Mouse (Mus musculus) heart, embryonic 14.5 days (tissue): ENCODE measurements around the gene Tle2. TPM values are rescaled to one million over a fixed set of nuclear protein-coding genes. Genes with fewer than 3 reads are reported as not detected.

ENCODE experiments used
- ATAC-seq: fragments of 200-750 bp; cut with Nextera tagmentation; 2 replicates; pipeline ENCODE4 v1.8.0; 2017; ENCODE audit warnings: low read depth, moderate TSS enrichment; ENCODE audit not compliant: insufficient number of reproducible peaks, insufficient read depth, low FRiP score
- H3K27ac ChIP-seq, 2 experiments: fragments of 200-500 bp in 1 of 2; fragments of 300-500 bp in 1 of 2; sonication (generic) in 1 of 2; replicated peaks in 1 of 2; 2 replicates each; pipeline ENCODE4 v1.5.1; 2012 to 2014; ENCODE audit warnings: low read depth in 2 of 2, low read length in 2 of 2, control low read depth in 1 of 2, mild to moderate bottlenecking in 1 of 2, mixed read lengths in 1 of 2; ENCODE audit not compliant: control insufficient read depth in 1 of 2, insufficient read depth in 1 of 2
- H3K27me3 ChIP-seq: fragments of 300-500 bp; sonication (generic); 2 replicates; pipeline ENCODE4 v1.6.1; 2014; ENCODE audit warnings: mild to moderate bottlenecking, low read length, control low read depth; ENCODE audit not compliant: control insufficient read depth, insufficient read depth
- H3K36me3 ChIP-seq: fragments of 300-500 bp; sonication (generic); 2 replicates; pipeline ENCODE4 v1.6.1; 2014; ENCODE audit warnings: mild to moderate bottlenecking, control low read depth, low read length, mixed read lengths; ENCODE audit not compliant: control insufficient read depth, insufficient read depth
- H3K4me1 ChIP-seq, 2 experiments: fragments of 200-500 bp in 1 of 2; fragments of 300-500 bp in 1 of 2; sonication (generic) in 1 of 2; 2 replicates each; pipeline ENCODE4 v1.6.1; 2012 to 2014; ENCODE audit warnings: low read length in 2 of 2, control low read depth in 1 of 2, mixed read lengths in 1 of 2; ENCODE audit not compliant: control insufficient read depth in 2 of 2, insufficient read depth in 2 of 2
- H3K4me2 ChIP-seq: fragments of 300-500 bp; sonication (generic); 2 replicates; pipeline ENCODE4 v1.6.1; 2014; ENCODE audit warnings: mild to moderate bottlenecking, low read length
- H3K4me3 ChIP-seq, 2 experiments: fragments of 200-500 bp in 1 of 2; fragments of 300-500 bp in 1 of 2; sonication (generic) in 1 of 2; 2 replicates each; pipeline ENCODE4 v1.5.1; 2012 to 2014; ENCODE audit warnings: low read length in 2 of 2, mild to moderate bottlenecking in 2 of 2, control low read depth in 1 of 2, low read depth in 1 of 2, moderate library complexity in 1 of 2; ENCODE audit not compliant: control insufficient read depth in 1 of 2, insufficient read depth in 1 of 2
- H3K9ac ChIP-seq: fragments of 300-500 bp; sonication (generic); 2 replicates; pipeline ENCODE4 v1.6.1; 2014; ENCODE audit warnings: mild to moderate bottlenecking, low read length
- H3K9me3 ChIP-seq: fragments of 300-500 bp; sonication (generic); 2 replicates; pipeline ENCODE4 v1.6.1; 2016; ENCODE audit warnings: low read length, control low read depth; ENCODE audit not compliant: control insufficient read depth
- whole genome bisulfite sequencing: fragments of 180-500 bp; shearing (Covaris S2); extraction: QIAGEN DNeasy Blood & Tissue Kit; methylation state at CpG from one replicate; pipeline ENCODE4 v1.1.7; 2014; 5-methylcytosine and 5-hydroxymethylcytosine counted together
- polyA plus RNA-seq: library from polyadenylated mRNA; unstranded; fragments of >200 nt; fragmentation: Nextera tagmentation; extraction: Ambion mirVana; gene quantifications from 2 replicates; pipeline ENCODE4 v1.2.1, GENCODE M21; 2014

Tle2 gene
- polyA plus RNA-seq, 1 experiment from 2014 or later = 21.6 TPM

DNA sequence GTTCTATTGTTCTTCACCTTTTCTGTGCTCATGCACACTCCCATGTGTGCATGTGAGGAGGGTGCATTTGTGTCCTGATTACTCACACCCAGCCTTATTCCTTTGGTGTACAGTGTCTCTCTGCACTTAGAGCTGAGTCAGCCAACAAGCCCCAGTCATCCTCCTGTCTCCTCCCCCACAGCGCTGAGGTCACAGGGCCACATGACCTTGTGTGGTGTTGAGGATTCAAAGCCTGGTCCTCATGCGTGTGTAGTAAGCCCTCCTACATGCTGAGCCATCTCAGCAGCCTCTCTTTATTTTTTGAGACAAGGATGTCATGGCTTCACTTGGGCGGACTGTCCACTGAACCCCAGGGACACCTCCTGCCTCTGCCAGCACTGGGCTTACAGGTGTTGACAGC, 38.4 kb downstream of the Tle2 start:
- no peaks in the 10 kb centered on the region for H3K4me1 ChIP-seq
- H3K9me3 ChIP-seq = 0 out of 2 replicates have a peak, but pooled peaks cover 3% of the 10 kb centered on the region
- peaks cover 7% of the 10 kb centered on the region; the same call in 1 of the 2 replicates for H3K36me3 ChIP-seq
- no peak overlapping the region for H3K9ac ChIP-seq
- H3K4me2 ChIP-seq = no peak overlapping the region
- H3K27me3 ChIP-seq = no peaks in the 10 kb centered on the region
- 43% methylated on average over 3 of the region's 3 CpGs for WGBS
- H3K27ac ChIP-seq = no peak overlapping the region
- no peak overlapping the region for H3K4me3 ChIP-seq
- no peak for ATAC-seq

DNA sequence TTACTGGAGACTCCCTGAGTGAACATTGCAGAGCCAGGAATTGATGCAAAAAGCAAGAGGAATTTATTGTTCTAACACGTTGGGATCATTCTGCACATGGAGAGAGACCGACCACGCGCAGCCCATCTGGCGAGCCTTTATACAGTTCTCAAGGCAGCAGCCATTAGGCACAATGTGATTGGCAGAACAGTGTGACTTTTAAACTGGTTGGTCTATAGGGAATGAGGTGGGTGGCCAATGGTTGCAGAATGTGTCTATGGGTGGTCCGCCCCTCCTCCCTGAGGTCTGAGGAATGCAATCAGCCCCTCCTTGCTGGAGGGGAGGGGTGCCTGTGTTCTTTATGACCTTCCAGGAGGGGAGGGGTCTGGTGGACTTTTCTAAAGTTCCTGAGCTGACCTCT, 41.1 kb downstream of the Tle2 start:
- H3K4me1 ChIP-seq = no peaks in the 10 kb centered on the region
- no peak for ATAC-seq
- 76% methylated on average over 6 of the region's 6 CpGs for WGBS
- H3K4me2 ChIP-seq = no peak overlapping the region
- H3K9me3 ChIP-seq = no peaks in the 10 kb centered on the region
- no peak overlapping the region for H3K27ac ChIP-seq
- H3K27me3 ChIP-seq = no peaks in the 10 kb centered on the region
- no peaks in the 10 kb centered on the region for H3K36me3 ChIP-seq
- H3K9ac ChIP-seq = no peak overlapping the region
- H3K4me3 ChIP-seq = no peak overlapping the region

DNA sequence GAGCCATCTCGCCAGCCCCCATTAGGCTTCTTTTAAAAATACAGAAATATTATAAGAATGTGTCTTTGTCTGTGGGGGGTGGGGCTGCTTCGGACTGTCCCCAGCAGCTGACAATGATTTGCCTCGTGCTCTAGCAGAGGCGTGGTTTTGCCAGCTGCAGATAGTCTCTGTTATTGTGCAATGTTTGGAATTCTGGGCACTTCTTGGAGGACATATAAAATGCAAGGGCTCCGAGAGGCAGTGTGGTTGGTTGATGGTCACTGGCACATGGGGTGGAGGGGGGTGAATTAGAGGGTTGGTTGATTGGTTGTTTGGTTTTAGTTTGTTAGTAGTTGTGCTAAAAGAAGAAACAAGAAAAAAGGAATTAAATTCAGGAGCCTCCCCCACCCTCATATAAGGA, 45.6 kb downstream of the Tle2 start:
- no peak overlapping the region for H3K4me2 ChIP-seq
- H3K36me3 ChIP-seq = peaks cover 40% of the 10 kb centered on the region
- H3K9me3 ChIP-seq = no peaks in the 10 kb centered on the region
- WGBS = 85% methylated on average over 5 of the region's 5 CpGs
- H3K27me3 ChIP-seq = no peaks in the 10 kb centered on the region
- no peak overlapping the region for H3K27ac ChIP-seq
- H3K9ac ChIP-seq = no peak overlapping the region
- ATAC-seq = no peak
- no peak overlapping the region for H3K4me3 ChIP-seq
- H3K4me1 ChIP-seq = no peaks in the 10 kb centered on the region

DNA sequence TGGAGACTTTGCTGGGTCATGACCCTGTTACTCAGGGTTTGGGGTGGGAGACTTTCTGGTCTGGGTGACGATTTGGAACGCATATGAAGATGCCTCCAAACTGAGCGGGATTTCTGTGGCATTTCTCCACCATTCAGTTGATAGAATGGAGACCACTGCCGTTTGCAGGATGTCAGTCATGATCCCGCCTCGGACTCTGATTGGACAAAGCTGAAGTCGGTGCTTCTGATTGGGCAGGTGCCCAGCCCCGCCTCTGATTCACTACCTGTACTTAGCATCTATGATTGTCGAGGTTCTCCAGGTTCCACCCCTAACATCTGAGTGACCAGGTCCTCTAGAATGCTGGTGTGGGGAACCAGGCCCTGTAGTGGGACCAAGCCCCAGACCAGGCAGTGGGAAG, 46.4 kb downstream of the Tle2 start:
- H3K4me3 ChIP-seq = no peak overlapping the region
- 49% methylated on average over 9 of the region's 9 CpGs for WGBS
- no peaks in the 10 kb centered on the region for H3K4me1 ChIP-seq
- no peak overlapping the region for H3K4me2 ChIP-seq
- no peaks in the 10 kb centered on the region for H3K9me3 ChIP-seq
- ATAC-seq = no peak
- no peak overlapping the region for H3K27ac ChIP-seq
- H3K36me3 ChIP-seq = peaks cover 48% of the 10 kb centered on the region
- no peaks in the 10 kb centered on the region for H3K27me3 ChIP-seq
- no peak overlapping the region for H3K9ac ChIP-seq

DNA sequence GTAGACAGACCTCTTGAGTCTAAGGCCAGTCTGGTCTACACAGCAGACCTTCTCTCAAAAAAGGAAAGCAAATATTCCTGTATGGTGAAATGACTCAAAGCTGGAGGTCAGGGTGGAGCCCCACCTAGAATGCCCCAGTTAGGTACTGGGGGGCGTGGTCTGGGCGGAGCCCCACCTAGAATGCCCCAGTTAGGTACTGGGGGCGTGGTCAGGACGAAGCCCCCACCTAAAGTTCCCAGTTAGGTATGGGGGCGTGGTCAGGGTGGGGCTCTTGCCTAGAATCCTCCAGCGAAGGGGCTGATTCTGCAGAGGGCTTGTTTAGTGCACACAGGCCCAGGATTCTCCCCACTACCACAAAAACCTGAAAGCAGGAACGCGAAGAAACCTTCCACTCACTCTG, 49.1 kb downstream of the Tle2 start:
- Histone ChIP-seq H3K4me1 (peaks cover 11 to 14% of the 10 kb centered on the region in 2 experiments), H3K9me3 (no peaks in the 10 kb centered on the region), H3K9ac (no peak overlapping the region), H3K27ac (no peak overlapping the region), H3K4me3 (no peak overlapping the region), H3K4me2 (no peak overlapping the region), H3K36me3 (peaks cover 49% of the 10 kb centered on the region), H3K27me3 (no peaks in the 10 kb centered on the region)
- no peak for ATAC-seq
- WGBS = 55% methylated on average over 8 of the region's 8 CpGs

DNA sequence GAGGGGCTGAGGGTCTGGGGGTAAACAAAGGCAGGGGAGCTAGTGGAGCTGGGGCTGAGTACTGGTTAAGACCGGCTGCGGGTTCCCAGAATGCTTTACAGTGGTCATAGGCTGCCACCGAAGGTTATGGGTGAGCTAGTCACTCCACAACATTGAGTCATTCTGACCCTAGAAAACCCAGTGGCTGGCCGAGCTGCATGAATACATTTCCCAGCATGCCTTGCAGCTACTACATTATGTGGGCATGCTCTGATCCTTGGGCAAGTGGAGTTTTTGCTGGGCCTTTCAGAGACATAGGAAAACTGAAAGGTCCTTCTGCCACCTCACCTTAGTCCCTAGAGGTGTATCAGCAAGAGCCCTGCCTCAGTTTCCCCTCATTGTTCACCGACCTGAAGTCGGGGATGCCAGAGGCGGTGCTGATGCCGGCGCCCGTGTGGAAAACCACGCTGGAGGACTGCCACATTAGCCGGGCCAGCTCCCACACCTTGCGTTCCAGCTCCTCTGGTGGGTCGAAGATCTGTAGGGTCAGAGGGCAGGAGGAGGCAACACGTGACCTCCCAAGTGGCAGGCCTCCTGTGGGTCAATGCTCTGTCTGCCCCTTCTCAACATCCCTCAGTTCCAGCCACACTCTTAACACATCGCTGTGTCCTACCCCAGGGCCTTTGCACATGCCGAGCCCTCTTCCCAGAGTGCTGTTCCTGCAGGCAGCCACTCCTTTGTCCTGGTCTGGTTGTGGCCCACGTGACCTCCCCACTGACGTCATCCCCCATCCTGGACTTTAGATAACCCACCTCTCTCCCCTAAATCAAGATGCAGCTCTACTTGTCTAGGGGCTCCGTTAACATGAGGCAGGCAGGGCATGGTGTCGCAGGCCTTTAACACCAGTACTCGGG, 52.0 kb downstream of the Tle2 start:
- Histone ChIP-seq H3K4me2 (peak overlapping the region; percentile 79), H3K9me3 (no peaks in the 10 kb centered on the region), H3K27me3 (no peaks in the 10 kb centered on the region), H3K9ac (peak overlapping the region; percentile 78), H3K4me1 (peaks cover 11 to 14% of the 10 kb centered on the region in 2 experiments), H3K36me3 (peaks cover 43% of the 10 kb centered on the region), H3K27ac (peak overlapping the region in 1 of 2 experiments; percentile 90; a peak in 3 of 4 replicates), H3K4me3 (peak overlapping the region; percentile 69 to 89)
- ATAC-seq = no peak
- 85% methylated on average over 22 of the region's 22 CpGs for WGBS

DNA sequence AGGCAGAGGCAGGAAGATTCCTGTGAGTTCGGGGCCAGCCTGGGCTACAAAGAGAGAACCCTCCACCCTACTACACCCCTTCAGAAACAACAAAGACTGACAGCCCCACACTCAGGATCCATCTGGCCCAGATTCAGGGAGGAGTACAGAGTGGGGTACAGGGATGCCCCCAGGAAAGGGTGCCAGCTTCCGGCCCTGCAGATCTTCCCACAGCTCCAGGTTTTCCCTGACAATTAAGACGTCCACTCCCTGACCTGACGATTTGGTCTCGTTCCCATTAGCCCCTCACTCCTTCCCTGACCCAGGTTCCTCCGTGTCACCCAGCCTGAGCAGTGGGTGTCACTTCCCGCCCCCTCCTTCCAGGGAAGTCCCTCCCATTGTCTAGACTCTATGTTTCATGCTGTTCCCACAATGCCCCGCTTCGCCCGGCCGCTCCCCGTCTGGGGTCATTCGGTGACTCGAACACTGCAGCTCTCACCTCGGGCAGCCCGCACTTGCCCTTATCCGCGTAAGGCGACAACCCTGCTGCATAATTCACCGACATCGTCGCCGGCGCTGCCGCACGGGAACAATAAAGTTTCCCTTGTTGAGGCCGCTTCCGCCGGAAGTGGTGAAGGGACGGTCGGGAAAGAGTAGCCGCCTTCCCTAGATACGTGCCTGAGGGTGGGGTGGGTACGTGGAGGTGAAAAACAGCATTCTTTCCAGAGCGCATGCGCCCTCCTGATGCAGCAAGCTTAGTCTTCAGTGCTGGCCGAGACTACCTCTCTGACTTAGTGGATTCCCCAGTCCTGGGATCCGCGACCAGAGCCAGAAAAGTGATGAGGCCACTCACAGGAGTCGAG, 52.9 kb downstream of the Tle2 start, which contains the start of gene Sirt6:
Sirt6 (minus strand) TSS at position 804 of the 842 bp plus-strand sequence.
- Histone ChIP-seq H3K27me3 (no peaks in the 10 kb centered on the region), H3K27ac (peak within 1 kb of the TSS; percentile 90 to 94), H3K9me3 (no peaks in the 10 kb centered on the region), H3K9ac (peak within 1 kb of the TSS; percentile 78), H3K36me3 (peaks cover 34% of the 10 kb centered on the region), H3K4me1 (peaks cover 11 to 14% of the 10 kb centered on the region in 2 experiments), H3K4me3 (peak within 1 kb of the TSS; percentile 69 to 89), H3K4me2 (peak within 1 kb of the TSS; percentile 79)
- peak; percentile 78 for ATAC-seq
- 5% methylated on average over 40 of the region's 40 CpGs for WGBS
